Mouse (Mus musculus) embryo, embryonic 10.5 days (tissue): ENCODE measurements around the gene Morn3.

ENCODE experiments used
- DNase-seq: peaks from one replicate; pipeline ENCODE4 v3.0.0-alpha.2; 2015; ENCODE audit warnings: low spot score

Gene Morn3

DNA sequence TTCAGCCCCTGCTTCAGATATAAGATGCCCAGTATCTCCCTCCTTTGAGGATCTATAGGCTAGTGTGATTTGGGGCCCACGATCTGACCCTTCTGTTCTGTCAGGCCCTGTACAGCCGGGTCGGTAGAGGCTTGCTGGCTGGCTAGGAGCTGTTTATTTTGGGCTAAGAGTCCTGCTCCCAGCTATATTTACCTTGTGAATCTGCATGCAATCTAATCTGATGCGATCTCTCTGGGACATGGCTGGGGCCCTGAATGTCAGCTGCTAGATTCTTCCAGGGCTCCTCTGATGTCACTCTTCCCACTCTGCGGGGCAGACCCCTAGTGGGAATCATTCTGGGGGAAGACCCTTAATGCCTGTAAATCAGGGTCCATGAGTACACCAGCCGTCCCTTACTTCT is 22.5 kb downstream of the Morn3 start:
- DNase-seq: no peak

- no peak for DNase-seq
Observed at GRCm38 (mm10) chr5:123023049-123023448, 23.8 kb downstream of the Morn3 start.

DNA sequence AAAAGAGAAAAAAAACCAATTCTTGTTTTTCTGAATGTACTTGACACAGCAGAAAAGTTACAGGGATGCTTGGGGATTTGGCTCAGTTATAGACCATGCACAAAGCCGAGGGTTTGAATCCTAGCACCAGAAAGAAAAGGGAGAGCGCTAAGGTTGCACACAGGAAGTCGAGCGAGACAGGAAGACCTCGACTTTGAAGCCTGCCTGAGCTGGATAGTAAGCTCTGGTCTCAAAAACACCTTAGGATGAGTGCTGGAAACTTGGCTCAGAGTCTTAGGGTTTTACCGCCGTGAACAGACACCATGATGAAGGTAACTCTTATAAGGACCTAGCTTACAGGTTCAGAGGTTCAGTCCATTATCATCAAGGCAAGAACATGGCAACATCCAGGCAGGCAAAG is 25.4 kb downstream of the Morn3 start:
- no peak for DNase-seq

GRCm38 (mm10) chr5:123020426-123020825 is 26.4 kb downstream of the Morn3 start:
- DNase-seq: no peak

GRCm38 (mm10) chr5:123019336-123020016 is 27.3 kb downstream of the Morn3 start:
- DNase-seq: no peak

GRCm38 (mm10) chr5:123017504-123017903 is 29.3 kb downstream of the Morn3 start:
- DNase-seq: no peak

GRCm38 (mm10) chr5:123015915-123016314 is 30.9 kb downstream of the Morn3 start:
- DNase-seq: no peak

GRCm38 (mm10) chr5:123014753-123015701 is 31.8 kb downstream of the Morn3 start, which contains the start of gene Orai1:
TSS of gene Orai1 (plus strand) at chr5:123015074.
- DNase-seq: peak; percentile 98

DNA sequence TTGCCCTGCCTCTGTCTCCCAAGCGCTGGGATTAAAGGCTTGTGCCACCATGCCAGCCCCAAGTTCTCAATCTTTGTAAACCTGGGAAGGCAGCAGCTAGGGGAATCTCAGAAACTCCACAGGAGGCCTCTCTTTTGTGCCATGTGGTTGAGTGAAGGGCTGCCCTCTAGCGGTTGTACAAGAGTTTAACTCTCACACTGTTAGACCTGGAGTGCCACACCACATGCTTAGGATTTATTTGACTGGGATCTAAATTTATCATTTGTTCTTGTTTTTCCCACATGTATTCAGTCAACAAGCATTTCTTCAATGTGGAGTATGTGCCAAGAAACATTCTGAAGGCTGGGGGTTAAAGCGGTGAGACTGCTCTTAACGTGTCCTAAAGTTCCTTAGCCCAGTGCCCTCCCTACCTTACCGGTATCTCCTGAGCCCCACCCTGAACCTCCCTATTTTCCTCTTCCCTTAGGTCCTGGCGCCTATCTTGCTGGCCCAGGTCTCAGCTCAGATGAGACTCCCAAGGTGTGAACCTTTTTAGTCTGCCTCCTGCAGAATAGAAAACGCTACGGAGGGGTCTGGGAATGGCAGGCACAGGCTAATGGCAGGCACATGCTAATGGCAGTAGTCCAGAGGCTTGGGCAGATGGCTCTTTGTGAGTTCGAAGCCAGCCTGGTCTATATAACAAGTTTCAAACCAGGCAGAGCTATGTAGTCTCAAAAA is 33.1 kb downstream of the Morn3 start:
- peak; percentile 92 for DNase-seq

- DNase-seq: no peak
Observed at GRCm38 (mm10) chr5:123011705-123012104, 35.1 kb downstream of the Morn3 start.

- DNase-seq: no peak
Observed at GRCm38 (mm10) chr5:123010806-123011205, 36.0 kb downstream of the Morn3 start.

DNA sequence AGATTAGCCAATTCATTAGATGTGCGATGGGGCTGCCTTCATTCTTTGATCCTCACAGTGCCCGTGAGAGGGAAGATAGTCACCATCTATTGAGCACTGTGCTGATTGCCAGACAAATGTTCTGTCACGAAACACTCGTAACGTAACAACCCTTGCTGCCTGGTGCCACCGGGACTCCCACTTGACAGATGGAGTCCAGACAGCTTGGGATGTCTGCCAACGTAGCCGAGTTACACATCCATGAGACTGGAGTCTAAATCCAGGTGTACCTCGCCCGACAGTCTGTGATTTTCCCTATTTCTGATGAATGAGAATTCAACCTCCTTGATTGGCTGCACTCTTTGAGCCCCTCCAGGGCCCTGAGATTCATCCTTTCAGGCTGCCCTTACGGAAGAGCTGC is 36.9 kb downstream of the Morn3 start:
- DNase-seq: no peak

DNA sequence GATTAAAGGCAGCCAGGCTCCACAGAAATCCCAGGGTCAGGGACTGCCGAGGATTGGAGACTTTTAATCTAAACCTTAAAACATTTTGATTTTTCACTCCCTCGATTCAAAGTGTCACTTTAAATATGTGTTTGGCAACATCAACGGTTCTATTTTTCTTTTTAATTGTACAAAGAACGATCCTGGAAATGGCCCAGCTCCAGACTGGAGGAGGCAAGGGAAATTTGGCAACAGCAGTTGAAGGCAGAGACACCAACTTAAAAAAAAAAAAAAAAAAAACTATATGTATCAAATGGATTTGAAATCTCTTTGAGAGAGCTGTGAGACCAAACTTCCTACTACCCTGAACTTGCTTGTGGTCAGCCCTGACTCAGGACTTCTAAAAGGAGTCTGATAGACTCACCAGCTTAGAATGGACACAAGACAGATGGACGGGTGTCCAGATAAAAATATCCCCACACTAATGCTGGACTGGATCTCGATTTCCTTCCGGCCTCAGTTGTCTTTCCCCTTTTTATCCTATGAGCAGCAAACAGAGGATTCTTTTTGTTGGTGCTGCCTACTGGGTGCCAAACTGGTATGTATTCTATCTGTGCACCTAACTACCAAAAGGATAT is 37.8 kb downstream of the Morn3 start:
- DNase-seq: no peak

- no peak for DNase-seq
Observed at GRCm38 (mm10) chr5:123005716-123006592, 40.9 kb downstream of the Morn3 start.

GRCm38 (mm10) chr5:123000901-123001300 is 45.9 kb downstream of the Morn3 start:
- DNase-seq: no peak

DNA sequence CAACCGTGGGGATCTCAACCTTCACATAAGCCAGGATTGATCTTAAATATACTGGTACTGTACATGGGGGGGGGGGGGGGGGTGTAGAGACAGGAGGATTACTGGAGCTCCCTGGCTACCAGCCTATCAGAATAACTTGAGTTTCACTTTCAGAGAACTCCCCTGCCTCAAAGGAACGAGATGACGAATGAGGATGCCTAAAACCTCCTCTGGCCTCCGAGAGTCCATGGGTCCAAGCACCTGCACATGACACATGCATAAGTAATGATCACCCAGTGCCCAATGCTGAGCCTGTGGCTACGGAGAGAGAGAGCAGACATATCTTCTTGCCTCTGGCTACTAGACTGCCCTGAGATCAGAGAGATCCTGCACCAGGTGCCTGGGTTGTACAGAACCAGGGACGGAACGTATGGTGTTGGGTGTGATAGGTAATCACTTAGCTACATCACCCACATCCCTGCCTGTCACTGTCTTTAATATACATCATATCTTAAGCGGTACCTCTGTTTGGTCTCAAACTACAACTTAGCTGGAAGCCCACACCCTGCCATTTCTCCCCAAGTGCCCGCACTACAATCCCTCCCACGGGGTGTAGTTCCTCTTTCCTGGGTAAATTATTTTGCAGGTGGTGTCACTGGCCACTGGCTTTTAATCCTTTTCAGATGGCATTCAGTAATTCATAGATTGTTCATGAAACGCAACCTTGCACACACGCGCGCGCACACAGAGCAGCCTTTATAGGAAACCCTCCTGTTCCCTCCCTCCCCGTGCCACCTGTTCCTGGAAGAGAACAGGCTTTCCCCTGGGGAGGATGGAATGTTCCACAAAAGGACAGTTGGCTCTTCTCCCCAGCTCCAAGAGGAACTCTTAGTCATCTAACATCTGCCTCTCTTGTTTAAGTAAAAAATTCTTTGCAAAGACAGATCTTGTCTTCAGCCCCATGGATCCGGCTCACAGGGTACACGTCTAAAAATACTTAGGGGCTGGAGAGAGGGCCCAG is 49.3 kb downstream of the Morn3 start:
- DNase-seq: no peak

DNA sequence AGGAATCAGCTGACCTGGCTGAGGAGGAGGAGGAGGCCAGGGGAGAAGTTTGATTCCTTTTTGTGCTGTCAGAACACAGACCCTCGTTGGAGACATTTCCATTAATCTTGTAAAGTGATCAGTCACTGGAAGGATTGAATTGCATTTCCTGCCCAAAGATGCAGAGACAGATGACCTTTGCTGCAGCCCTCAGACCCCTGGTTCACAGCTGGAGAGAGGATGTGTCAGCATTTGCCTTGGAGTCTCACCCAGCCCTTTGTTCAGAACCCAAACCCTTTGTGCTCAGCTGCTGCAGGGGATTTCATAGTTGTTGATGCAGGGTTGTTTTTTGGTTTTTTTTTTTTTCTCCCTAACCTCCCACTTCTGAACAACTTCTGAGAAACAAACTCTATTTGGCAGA is 51.9 kb downstream of the Morn3 start:
- DNase-seq: peak; percentile 78

- peak; percentile 99 for DNase-seq
Observed at GRCm38 (mm10) chr5:122994303-122994846, 52.4 kb downstream of the Morn3 start.

DNA sequence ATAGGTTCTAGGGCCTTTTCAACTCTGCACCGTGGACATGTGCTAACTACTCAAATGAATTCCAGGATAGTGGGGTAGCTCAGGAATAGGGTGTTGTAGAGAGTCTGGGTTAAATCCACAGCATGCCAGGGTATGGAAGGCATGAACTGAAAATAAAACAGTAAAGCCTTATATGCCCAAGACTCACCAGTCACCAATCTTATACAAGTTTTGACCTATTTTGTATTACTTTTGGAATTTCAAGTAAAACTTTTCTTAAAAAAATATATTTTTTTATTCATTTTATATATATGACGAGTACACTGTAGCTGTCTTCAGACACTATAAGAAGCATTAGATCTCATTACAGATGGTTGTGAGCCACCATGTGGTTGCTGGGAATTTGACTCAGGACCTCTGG is 53.0 kb downstream of the Morn3 start:
- DNase-seq: no peak
